Mouse (Mus musculus) ES-E14 (cell line): Measurements from ENCODE around the gene Gpank1.

Source experiments
- CHD2 ChIP-seq: IDR thresholded peaks from 2 replicates; pipeline ENCODE4 v1.6.1; 2014; ENCODE audit warnings: mild to moderate bottlenecking, low read depth, low read length, inconsistent platforms
- ZC3H11A ChIP-seq: IDR thresholded peaks from 2 replicates; pipeline ENCODE4 v1.6.1; 2012; ENCODE audit warnings: low read depth, mild to moderate bottlenecking, inconsistent platforms, low read length, borderline replicate concordance

DNA sequence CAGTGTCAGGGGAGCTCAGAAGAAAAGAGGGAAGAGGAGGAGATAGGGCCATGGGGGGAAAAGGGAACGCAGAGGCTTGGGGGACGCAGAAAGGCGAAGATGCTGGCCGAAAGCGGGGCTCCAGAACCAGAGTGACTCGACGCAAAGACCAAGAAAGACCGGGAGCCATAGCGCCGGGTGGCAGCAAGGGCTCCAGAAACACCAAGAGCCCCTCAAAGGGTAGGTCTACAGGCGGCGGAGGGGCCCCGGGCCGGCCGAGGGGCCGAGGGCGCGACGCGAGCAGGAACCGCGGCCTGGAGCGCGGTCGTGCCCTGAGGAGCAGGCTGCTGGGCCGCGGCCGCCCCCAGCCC, 42.9 kb downstream of the Gpank1 start:
- no peak for TF ChIP-seq ZC3H11A
- no peak for TF ChIP-seq CHD2
